Mouse (Mus musculus) retina, embryonic 14.5 days (tissue): Measurements from ENCODE around the gene Hdac1.
A peak's percentile ranks its signal among the peaks of the same experiment; 100 is the strongest.

Experiments used
- DNase-seq: peaks from one replicate; pipeline ENCODE4 v3.0.0-alpha.2; 2015; ENCODE audit warnings: low spot score

The Hdac1 gene

GRCm38 (mm10) chr4:129510723-129511412 lies 31.6 kb downstream of the Hdac1 start:
- no peak for DNase-seq

- DNase-seq: no peak
Observed at GRCm38 (mm10) chr4:129509650-129510049, 32.9 kb downstream of the Hdac1 start.

GRCm38 (mm10) chr4:129508834-129509600 lies 33.5 kb downstream of the Hdac1 start:
- DNase-seq: no peak

GRCm38 (mm10) chr4:129508237-129508515 lies 34.3 kb downstream of the Hdac1 start:
- DNase-seq: no peak

GRCm38 (mm10) chr4:129507434-129508236 lies 34.9 kb downstream of the Hdac1 start:
- DNase-seq: no peak

- no peak for DNase-seq
Observed at GRCm38 (mm10) chr4:129505511-129505910, 37.0 kb downstream of the Hdac1 start.

- DNase-seq: no peak
Observed at GRCm38 (mm10) chr4:129502901-129503444, 39.5 kb downstream of the Hdac1 start.

- no peak for DNase-seq
Observed at GRCm38 (mm10) chr4:129502327-129502888, 40.1 kb downstream of the Hdac1 start.

- peak; percentile 90 for DNase-seq
Observed at GRCm38 (mm10) chr4:129500607-129501566, 41.6 kb downstream of the Hdac1 start.

GRCm38 (mm10) chr4:129500017-129500416 lies 42.5 kb downstream of the Hdac1 start:
- no peak for DNase-seq

GRCm38 (mm10) chr4:129498941-129499340 lies 43.6 kb downstream of the Hdac1 start:
- no peak for DNase-seq

- no peak for DNase-seq
Observed at GRCm38 (mm10) chr4:129496631-129497030, 45.9 kb downstream of the Hdac1 start.

GRCm38 (mm10) chr4:129495672-129496562 lies 46.6 kb downstream of the Hdac1 start:
- peak; percentile 36 for DNase-seq

- DNase-seq: no peak
Observed at GRCm38 (mm10) chr4:129494681-129495080, 47.8 kb downstream of the Hdac1 start.

GRCm38 (mm10) chr4:129490972-129491880 lies 51.3 kb downstream of the Hdac1 start, which contains the start of the genes Tssk3 and Fam229a:
TSS of gene Tssk3 (minus strand) at chr4:129491022.
TSS of gene Fam229a (plus strand) at chr4:129491190.
- peak; percentile 53 for DNase-seq

GRCm38 (mm10) chr4:129481090-129481489 lies 61.4 kb downstream of the Hdac1 start:
- DNase-seq: no peak

GRCm38 (mm10) chr4:129479863-129480262 lies 62.6 kb downstream of the Hdac1 start:
- DNase-seq: no peak

GRCm38 (mm10) chr4:129476047-129476446 lies 66.5 kb downstream of the Hdac1 start:
- no peak for DNase-seq
